Mouse (Mus musculus): ENCODE results near the gene Gnaq.
"Not testable (repeated sequence)": the region's sequence is repeated elsewhere in the genome, so short reads cannot be mapped to it uniquely, and the experiment has no call there.

The Gnaq gene

DNA sequence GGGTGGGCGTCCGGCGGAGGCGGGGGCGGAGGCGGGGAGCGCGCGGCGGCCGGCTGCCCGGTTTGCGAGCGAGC lies at the start of gene Gnaq:
Gene Gnaq, plus strand, starts transcription at position 41 of the 74 bp plus-strand sequence.
- no peak for DNase-seq

DNA sequence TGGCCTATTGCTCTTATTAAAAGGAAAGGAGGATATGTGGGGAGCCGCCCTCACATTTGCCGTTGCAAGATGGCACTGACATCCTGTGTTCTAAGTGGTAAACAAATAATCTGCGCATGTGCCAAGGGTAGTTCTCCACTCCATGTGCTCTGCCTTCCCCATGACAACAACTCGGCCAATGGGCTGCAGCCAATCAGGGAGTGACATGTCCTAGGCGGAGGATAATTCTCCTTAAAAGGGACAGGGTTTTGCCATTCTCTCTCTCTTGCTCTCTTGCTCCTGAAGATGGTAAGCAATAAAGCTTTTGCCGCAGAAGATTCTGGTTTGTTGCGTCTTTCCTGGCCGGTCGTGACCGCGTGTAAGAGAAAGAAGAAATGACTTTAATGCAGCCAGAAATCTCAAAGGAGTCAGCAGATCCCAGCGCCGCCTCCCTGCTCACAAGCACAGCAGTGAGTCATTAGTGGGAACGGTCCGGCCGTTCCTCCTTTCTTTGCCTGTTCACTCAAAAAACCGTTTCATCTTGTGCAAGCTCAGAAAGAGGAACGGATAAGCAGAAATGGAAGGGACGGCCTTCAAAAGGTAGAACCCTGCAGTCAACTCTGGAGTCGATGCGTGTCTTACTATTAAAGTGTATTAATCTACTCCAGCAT lies 48.5 kb upstream of the Gnaq start:
- not testable (repeated sequence) for DNase-seq

DNA sequence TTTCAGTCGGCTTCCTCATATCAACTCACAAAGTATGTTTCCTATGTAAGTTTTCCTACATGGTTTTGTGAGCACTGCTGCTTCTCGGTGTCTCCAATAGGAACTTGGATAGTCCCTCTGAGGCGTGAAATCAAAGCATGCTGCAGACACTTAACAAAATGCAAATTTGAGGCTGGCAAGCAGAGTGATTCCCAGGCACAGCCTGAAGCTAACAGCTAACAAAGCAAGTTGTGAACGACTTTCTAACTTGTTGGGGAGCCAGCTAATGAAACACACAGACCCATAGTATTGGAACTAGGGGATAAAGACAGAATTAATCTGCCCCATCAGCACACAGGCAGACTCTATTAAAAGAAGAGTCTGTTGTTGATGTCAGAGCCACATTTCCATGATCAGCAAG lies 47.4 kb upstream of the Gnaq start:
- DNase-seq: no peak

DNA sequence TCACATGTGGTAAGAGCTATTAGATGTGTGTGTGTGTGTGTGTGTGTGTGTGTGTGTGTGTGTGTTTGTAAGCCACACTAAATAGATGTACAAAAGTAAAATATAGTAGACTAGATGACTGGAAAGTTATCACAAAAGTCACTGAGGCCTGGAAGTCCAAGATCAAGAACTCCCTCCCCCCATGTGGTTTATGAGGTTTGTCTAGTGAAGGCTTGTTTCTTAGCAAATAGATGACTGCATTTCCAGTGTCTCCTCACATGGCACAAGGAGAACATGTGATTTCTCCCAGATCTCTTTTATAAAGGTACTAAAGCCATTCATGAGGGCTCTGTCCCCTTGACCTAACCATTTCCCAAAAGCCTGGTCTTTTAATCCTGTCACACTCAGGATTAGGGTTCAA lies 46.5 kb upstream of the Gnaq start:
- no peak for DNase-seq

DNA sequence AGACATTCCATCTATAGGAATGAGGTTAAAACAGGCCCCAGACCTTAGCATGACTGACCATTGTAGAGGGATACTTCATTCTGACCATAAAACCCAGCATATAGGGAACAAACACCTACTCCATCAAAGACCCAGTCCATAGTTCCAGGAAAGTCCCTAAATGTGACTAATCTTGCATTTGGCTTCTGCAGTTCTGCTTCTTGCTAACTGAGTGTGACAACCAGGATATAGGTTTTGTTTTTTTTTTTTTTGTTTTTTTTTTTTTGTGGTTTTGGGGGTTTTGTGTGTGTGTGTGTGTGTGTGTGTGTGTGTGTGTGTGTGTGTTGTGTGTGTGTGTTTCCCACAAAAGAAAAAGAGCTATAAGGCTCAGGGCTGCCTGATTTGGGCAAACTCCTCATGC lies 46.0 kb upstream of the Gnaq start:
- no peak for DNase-seq

DNA sequence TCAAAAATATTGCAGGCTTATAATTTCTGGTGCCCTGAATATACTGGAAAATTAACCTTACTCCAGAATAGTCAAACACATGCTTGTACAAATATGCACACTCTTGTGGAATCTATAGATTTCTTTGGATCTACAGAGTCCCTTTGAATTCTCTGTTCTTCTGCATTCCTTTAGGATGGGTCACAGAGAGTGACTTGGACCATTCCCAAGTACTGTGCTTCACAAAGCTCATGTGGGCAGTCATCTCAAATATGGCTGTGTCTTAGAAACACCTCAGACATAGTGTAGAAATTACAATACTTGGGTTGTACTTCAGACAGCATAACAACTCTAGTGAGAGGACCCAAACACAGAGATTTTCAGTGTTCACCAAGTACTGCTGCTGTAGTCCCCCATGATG lies 45.2 kb upstream of the Gnaq start:
- no peak for DNase-seq

DNA sequence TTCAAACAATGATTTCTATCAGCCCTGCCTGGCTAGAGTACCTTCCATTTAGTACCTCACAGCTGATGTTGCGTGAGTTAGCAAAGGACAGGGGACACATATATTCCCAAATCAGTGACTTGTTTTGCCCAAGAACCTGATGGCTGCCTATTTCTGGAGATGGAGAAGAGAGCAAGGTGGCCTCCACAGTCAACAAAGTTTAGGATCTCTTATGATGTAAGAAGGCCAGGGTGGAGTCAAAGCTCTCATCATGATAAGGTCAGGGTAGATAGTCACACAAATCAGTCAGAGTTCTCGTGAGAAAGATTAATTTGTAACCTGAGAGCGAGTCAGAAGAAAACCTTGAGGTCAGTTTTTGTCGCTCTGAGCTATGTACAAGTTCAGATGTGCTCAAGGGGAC lies 39.0 kb upstream of the Gnaq start:
- no peak for DNase-seq

DNA sequence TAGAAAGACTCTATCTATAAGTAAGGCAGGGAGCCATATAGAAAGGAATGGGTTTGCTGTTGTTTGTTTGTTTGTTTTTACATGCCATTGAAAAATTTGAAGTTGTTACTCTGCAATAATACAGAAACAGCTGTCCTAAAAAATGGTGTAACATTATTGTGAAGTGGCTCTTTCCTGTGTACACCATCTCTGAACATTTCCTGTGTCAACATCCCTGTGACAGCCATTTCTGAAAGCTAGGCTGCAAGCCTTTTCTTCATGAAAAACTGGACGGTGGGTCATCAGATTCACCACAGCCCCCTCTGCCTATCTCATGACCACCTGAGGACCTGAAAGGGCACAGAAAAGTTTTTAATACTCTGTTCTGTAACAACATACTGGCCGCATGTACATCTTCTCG lies 22.7 kb upstream of the Gnaq start:
- no peak for DNase-seq

DNA sequence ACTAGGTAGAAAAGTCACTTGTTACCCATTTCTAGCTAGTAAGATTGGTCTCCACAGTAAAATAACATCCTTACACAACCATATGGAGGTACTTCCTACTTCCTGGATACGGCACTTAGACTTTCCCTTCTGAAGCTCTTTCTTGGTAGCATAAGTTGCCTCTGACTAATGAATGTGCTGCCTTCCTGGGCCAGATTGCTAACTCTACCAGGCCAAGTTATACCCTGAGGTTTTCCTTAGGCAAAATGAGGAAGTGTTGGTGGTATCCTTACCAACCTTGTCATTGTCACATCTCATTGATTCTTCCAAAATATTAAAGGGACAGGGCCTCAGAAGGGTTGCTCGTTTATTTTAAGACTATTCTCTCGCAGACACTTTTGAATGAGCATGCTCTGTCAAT lies 22.0 kb upstream of the Gnaq start:
- DNase-seq: no peak

DNA sequence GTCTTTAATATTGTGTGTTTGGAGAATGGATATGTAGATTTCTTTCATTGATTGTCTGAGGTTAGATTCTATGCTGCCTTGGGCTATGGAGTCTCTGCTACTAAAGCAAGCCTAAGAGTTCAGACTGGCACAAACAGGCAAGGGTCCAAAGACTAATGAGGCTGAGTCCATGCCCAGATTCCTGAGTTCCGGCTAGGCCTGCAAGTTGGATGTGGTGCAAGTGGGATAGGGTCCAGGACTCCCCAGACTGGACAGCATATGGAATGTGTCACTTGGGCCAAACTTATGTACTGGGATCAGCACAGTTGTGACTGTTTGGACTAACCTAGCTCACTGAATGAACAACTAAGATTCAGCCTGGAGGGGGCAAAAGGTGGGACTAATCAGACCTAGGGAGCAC lies 19.3 kb upstream of the Gnaq start:
- DNase-seq: peak; percentile 88

DNA sequence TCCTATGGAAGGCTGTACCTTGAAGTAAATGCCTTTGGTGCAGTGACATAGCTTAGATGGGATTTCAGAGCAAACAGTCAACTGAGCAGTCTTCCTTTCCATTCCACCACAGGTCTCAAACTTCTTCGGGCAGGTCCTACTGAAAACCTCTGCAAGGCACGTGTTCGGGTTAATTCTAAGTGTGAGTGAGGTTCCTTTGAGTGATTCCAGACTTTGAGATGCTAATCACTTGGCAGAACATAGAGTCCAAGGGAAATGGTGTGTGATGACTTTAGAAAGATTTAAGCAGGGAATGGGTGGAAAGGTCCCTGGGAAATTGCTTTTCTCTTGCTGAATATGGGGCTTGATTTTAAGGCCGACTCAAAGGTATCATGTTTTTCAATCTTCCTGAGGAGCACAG lies 14.2 kb upstream of the Gnaq start:
- no peak for DNase-seq

DNA sequence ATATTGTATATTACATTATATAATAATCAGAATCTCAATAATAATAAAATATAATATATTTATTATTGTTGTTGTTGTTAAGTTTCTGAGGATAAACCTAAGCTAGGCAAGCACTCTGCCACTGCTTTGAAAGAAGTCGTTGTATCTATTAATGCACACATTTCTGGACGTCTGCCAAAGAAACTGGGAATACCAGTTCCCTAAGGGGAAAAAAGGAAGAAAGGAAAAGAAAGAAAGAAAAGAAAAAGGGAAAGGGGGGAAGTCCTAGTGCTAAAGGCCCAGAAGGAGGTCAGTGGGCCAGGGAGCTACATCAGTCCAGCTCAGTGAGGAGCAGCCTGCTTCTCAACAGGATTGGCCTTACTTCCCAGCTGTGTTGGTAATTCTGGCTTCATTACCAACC lies 11.3 kb upstream of the Gnaq start:
- DNase-seq: no peak

DNA sequence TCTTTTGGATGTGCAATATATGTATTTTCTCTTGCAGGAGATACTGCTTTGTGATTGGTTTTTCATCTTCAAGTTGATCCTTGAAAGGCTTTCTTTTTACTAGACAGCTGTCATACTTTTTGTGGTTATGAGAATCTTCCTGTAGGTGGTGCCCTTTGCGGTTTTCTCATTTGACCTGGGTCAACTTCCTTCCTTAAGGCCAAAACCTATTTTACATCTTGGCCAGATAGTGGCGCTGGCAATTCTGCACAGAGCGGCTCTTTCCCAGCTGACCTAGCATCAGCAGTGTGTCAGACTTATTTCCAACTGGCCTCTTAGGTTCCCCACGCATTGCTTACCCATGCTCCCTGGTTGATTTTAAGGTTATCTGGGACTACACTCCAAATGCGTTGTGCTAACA lies 3.9 kb upstream of the Gnaq start:
- DNase-seq: no peak

DNA sequence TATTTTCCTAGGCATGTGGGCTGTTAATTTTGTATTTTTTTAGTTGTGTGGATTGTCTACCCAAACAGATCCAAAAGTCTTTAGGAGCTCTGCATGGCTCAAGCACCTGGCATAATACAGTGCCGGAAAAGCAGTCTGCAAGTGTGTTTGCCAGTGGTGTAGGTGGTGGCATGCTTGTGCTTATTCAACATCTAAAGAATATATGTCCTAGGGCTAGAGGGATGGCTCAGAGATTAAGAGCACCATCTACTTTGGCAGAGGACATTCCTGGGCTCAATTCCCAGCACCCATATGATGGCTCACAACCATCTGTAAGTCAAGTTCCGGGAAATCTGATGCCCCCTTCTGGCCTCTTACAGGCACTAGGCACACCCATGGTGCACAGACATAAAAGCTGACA lies 3.5 kb upstream of the Gnaq start:
- no peak for DNase-seq

DNA sequence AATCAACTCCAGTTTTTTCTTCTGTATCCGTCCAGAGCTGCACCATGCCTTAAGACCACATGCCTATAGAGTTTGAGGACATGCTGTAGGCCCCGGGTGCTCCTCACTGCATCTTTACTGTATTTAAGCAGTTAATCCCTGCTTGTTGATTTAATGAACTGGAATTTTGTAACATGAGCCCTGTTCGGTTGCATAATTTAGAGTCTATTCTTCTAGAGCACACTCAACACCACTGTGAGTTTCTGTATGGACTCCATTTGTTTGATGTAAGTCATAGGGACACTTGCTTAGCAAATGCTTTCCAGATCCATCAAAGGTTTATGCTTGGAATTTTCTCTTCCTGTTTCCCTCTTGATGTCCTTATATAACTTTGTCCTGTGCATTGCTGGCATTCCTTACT lies 2.2 kb upstream of the Gnaq start:
- no peak for DNase-seq

DNA sequence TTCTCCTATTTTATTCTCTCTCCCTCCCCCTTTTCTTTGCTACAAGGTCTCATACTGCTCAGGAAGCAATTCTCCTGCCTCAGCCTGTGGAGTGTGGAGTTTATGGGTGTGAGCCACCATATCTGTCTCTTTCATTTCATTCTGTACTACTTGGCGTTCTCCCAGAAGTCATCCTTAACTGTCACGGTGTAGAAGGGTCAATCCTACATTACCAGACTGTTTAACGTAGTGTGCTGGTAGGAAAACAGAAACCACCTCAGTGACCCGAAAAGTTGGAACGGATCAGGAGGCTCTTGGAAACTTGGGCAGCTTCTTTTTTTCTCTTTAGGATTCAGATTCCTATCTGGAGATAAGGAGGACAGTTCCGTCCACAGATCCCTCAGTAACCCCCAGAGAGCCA lies 800 bp upstream of the Gnaq start:
- DNase-seq: no peak

DNA sequence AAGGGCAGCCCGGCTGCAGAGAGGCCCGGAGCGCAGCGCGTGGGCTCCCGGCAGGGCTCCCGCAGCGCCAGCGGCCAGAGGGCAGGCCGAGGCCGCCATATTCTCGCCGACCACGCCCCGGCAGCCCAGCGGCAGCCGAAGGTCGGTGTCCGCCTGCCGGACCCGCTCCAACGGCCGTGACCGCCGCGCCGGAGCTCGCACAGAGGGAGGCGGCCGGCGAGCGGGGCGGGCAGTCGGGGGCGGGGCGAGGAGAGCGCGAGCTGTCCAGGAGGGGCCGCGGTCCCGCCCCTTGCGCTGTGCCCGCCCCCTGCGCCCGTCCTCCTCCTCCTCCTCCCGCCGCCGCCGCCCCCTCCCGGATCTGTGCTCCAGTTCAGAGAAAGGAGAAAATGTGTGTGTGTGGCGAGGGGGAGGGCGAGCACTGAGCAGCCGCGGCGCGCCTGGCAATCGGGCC lies 266 bp upstream of the Gnaq start:
- peak; percentile 86 for DNase-seq

DNA sequence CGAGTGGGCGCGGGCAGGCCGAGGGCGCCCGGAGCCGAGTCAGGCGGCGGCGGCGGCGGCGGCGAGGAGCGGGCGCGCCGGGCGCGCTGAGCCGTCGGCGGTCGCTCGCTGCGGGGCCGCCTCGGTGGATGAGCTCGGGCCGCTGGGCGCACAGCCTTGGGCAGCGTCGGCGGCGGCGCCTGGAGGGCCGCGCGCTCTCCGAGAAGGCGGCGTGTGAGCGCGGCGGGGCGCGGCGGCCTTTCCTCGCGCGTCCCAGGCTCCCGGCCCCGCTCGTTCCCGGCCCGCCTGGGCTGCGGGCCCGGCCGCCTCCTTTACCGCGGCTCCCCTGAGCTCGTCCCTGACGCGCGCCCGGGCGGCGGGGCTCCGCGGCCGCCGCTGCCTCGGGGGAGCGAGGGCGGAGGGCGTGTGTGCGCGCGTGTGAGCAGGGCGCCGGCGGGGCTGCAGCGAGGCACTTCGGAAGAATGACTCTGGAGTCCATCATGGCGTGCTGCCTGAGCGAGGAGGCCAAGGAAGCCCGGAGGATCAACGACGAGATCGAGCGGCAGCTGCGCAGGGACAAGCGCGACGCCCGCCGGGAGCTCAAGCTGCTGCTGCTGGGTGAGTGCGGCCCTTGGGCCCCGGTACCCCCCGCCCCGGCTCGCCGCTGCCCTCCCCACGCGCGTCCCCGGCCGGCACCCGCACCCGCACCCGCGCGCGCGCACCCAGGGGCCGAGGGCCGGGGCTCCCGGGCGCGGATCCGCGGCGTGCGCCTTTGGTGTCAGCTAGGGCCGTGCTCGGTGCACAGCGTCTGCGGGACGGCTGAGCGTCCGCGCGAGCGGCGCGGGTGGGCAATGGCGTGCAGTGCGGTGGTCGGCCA lies 462 bp downstream of the Gnaq start:
- DNase-seq: peak; percentile 71

DNA sequence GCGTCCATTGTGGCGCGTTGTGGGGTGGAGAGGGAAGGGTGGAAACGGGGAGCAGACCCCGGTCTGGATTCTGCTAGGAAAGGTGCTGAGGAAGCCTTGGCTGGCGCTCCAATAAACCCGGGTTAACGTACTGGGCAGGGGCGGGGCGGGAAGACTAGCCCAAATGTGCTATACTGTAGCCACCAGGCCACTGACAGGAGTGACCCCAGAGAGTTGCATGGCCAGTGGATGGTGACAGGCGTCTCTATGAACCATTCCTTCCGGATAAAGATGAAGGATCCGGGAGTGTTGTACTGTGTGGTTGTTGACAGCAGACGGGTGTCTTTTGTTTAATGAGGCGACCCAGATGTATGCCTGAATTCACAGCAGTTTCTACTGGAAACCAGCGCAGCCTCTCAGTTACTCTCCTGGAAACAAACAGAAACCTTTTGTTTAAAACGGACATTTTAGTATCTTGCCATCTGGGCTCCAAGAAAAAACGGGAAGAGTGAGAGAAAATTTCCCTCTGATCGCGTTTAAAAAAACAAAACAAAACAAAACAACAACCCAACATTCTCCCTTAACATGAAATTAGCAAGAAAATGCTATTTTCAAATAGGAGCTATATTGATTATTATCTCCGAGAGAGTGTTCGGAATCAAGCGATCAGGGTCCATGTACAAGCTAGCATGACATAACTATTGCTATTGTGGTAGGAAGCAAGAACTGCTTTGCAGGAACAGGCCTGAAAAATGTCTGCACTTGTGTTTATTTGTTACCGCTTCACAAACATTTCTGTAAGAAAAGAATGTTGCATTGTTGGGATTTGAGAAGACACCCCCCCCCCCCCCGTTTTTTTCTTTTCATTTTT lies 1.3 kb downstream of the Gnaq start:
- DNase-seq: no peak

DNA sequence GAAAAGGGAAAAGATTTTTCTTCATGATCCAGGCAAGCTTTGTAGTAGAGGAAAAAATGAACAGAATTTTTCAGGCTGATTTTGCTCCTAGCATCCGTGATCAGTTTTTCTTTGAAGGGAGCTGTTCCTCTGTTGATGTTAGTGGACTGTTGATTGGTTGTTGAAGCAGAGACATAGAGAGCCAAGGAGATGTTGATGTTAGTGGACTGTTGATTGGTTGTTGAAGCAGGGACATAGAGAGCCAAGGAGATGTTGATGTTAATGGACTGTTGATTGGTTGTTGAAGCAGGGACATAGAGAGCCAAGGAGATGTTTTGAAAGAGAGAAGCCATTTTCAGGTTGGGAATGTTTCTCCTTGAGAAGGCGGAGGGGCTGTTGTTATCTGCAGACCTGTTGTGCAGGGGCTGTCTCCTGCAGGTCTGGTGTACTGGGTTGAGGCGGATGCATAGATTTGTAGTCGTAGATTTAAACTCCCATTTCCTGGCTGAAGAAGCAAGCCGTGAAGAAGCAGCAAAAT lies 5.5 kb downstream of the Gnaq start:
- no peak for DNase-seq

DNA sequence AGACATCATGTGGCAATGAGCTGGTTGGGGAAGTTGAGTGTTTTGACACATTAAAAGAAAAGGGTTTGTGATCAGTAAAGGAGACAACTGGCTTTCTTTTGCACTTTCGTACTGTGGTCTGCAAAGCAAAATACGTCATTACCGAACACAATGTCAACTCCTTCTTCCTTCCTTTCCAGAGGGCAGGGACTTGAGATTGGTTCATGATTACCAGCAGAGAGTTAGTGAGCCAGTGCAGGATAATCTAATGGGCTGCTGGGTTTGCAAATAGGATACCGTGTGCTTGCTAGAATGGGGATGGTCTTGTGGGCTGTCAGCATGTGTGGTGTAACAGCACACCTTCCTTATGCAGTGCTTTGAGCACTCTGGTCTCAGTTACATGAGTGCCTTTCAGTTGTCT lies 8.1 kb downstream of the Gnaq start:
- no peak for DNase-seq

DNA sequence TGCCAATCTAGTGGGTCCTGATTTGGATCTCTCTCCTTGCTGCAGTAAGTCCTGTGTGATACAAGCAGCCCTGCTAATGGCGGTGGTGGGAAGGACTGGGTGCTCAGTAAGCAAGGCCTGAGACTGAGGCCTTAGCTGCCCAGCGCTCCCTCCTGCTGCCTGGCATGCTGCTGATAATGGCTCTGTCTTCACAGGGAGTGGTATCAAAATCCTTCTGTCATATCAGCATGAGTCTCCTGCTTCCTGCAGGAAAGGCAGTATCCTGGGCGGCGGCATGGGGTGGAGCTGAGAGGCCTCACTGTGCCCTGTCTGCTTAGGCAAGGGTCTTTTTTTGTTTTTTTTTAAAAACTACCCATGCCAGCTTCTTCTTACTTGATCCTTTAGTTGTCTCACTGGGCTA lies 9.2 kb downstream of the Gnaq start:
- DNase-seq: no peak

DNA sequence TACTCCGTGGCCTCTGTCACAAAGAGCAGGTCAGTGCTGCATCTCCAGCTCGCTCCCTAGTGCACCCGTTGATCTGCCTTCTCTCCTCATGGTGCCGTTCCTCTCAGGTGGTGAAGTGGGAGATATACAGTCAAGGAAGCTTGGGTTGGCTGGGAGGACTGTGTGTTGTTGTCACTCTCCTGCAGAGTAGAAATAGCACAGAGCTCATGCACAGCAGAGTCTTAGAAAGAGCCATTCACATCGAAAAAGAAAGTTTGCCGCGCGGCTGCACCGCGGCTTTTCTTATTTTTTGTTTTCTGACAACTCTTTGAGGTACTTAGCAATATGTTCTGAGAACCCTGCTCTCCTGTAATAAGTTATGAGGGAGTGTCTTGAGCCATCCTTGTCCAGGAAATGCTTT lies 10.4 kb downstream of the Gnaq start:
- DNase-seq: no peak

DNA sequence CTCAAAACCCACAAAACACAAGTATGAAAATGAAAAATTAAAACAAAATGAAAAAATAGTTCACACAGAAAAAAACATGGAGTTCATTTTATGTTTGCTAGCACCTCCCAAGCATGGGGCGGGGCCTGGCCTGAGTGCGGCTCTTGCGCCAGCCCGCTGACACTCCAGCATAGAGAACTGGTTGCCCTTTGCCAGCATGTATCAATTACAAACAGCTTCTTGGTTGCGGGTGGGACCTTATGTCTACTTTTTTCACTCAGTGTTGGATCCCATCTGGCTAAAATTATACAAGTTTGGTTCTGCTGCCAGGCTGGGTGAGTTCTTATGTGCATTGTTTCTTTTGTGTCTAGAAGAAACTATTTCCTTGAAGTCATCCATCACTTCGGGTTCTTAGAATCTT lies 14.8 kb downstream of the Gnaq start:
- no peak for DNase-seq

Data from cerebellum, adult 11 months (tissue).